Comparison of ENCODE assay signal across 1 mouse cellular context in genomic region chr4:133600306-133600705, GRCm38 (mm10).
TF ChIP-seq lines count a peak whose summit lies in the region.

No protein-coding gene starts in this region.

TF ChIP-seq in MEL, 35 proteins besides CTCF, POLR2A, EP300 and RAD21 (continued from another document):
- TF ChIP-seq RCOR1 (IDR thresholded peaks at IDR 0.05; ENCODE audit: low read depth, low read length) (no peak), MYC (IDR thresholded peaks at IDR 0.05; ENCODE audit: low read depth, low read length) (no peak), SIN3A (IDR thresholded peaks at IDR 0.05; ENCODE audit: low read length) (no peak), TCF12 (IDR thresholded peaks at IDR 0.05; ENCODE audit: low read depth, low read length) (no peak), ZMIZ1 (IDR thresholded peaks at IDR 0.05; ENCODE audit: low read depth, low read length) (no peak), MXI1 (IDR thresholded peaks at IDR 0.05; ENCODE audit: low read depth, low read length) (no peak), SMC3 (IDR thresholded peaks at IDR 0.05; ENCODE audit: low read depth, low read length) (no peak), POLR2AphosphoS2 (IDR thresholded peaks at IDR 0.05; ENCODE audit: low read length) (no peak)
TF ChIP-seq in MEL: peak in this region for 0.
